Mouse (Mus musculus): Measurements from ENCODE around the gene Zkscan6.

DNA sequence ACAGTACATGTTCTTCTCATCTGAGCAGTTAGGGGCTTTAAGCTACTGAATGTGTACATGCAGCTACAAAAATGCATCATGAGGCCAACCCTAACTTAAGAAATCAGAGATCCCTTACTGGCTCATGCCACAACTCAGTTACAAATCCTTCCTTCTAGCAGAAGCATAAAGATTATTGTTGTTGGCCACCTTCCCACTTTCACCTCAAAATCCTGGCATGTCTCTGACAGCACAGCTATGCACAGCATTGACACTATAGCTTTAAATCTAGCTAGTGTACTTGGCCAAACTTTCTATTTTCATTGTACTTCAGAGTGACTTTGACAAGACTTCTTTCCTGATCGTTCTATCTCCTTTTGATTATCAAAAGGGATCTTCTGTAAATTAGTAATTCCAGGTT lies 27.9 kb upstream of the Zkscan6 start:
- TF ChIP-seq CTCF (IDR thresholded peaks at IDR 0.05) (no peak), EP300 (IDR thresholded peaks at IDR 0.05) (no peak)

Data from lung, postnatal 0 days (tissue).